Mouse (Mus musculus): Measurements from ENCODE around the gene Bcat1. TPM values are rescaled to one million over a fixed set of nuclear protein-coding genes. Genes with fewer than 3 reads are reported as not detected.

The Bcat1 gene
- polyA plus RNA-seq, 1 experiment from 2014 or later: 54.7 TPM

DNA sequence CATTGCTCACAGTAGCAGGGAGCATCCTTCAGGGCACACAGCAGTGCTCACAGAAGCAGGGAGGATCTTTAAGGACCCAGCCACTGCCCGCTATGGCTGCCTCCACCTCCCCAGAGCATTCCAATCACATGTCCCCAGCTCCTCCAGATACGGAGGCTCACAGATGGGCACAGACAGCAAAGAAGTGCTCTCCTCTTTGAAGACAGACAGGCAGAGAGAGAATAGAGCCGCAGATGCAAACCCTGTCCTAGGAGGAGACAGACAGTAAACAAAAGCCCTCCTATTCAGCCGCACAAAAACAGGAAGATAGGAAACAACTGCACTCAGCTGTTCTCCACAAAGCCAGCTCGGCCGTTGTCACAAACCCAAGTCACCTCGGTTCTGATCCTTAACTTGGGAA, 35.3 kb downstream of the Bcat1 start:
- WGBS: 72% methylated on average over 7 of the region's 7 CpGs
- H3K27ac ChIP-seq (replicated peaks; ENCODE audit: low read depth, low read length): no peak overlapping the region

DNA sequence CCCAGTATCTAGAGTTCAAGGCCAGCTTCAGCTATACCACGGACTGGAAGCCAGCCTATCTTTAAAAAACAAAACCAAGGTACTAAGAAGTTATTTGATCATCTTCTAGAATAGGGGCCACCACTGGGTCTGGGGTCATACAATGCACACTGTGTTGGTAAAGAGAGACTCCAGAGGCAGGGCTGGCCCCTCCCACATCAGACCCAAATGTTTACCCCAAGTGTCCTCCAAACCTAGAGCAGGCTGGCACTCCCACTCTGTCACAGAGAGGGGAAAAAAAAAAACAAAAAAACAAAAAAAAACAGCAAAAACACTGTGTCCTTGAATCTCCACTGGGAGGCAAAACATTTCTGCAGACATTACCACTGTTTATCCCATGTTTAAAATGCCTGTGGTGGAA, 38.4 kb downstream of the Bcat1 start:
- H3K9ac ChIP-seq (ENCODE audit: low read length): no peak overlapping the region
- no peaks in the 10 kb centered on the region for H3K36me3 ChIP-seq (ENCODE audit: control insufficient read depth, insufficient read depth, low read length)
- H3K4me2 ChIP-seq (ENCODE audit: low read depth, severe bottlenecking): no peak overlapping the region
- no peak overlapping the region for H3K27ac ChIP-seq (replicated peaks; ENCODE audit: low read depth, low read length)
- DNase-seq (ENCODE audit: low spot score) (no peak), ATAC-seq (ENCODE audit: insufficient number of reproducible peaks, low FRiP score, low TSS enrichment, low read depth) (no peak)
- H3K27me3 ChIP-seq (ENCODE audit: control insufficient read depth, insufficient read depth, low read length): no peaks in the 10 kb centered on the region
- H3K9me3 ChIP-seq (ENCODE audit: control insufficient read depth, low read length): no peaks in the 10 kb centered on the region
- H3K4me3 ChIP-seq (ENCODE audit: low read depth, low read length): no peak overlapping the region
- 86% methylated on average over 1 of the region's 1 CpGs for WGBS
- peaks cover 4% of the 10 kb centered on the region; the same call in 1 of the 2 replicates for H3K4me1 ChIP-seq (ENCODE audit: control insufficient read depth, insufficient read depth, low read length)

More for the DNA sequence above, 35.3 kb downstream of the Bcat1 start:
- Histone ChIP-seq H3K9me3 (ENCODE audit: control insufficient read depth, low read length) (no peaks in the 10 kb centered on the region), H3K4me2 (ENCODE audit: low read depth, severe bottlenecking) (no peak overlapping the region), H3K36me3 (ENCODE audit: control insufficient read depth, insufficient read depth, low read length) (no peaks in the 10 kb centered on the region), H3K4me3 (ENCODE audit: low read depth, low read length) (no peak overlapping the region), H3K27me3 (ENCODE audit: control insufficient read depth, insufficient read depth, low read length) (no peaks in the 10 kb centered on the region), H3K9ac (ENCODE audit: low read length) (no peak overlapping the region), H3K4me1 (ENCODE audit: control insufficient read depth, insufficient read depth, low read length) (peaks cover 5% of the 10 kb centered on the region; the same call in 1 of the 2 replicates)
- no peak for ATAC-seq (ENCODE audit: insufficient number of reproducible peaks, low FRiP score, low TSS enrichment, low read depth)
- no peak for DNase-seq (ENCODE audit: low spot score)

GRCm38 (mm10) chr6:145035412-145035811, 40.6 kb downstream of the Bcat1 start:
- H3K4me1 ChIP-seq (ENCODE audit: control insufficient read depth, insufficient read depth, low read length): no peaks in the 10 kb centered on the region
- no peaks in the 10 kb centered on the region for H3K9me3 ChIP-seq (ENCODE audit: control insufficient read depth, low read length)
- no peak overlapping the region for H3K27ac ChIP-seq (replicated peaks; ENCODE audit: low read depth, low read length)
- no peak overlapping the region for H3K4me3 ChIP-seq (ENCODE audit: low read depth, low read length)
- no peaks in the 10 kb centered on the region for H3K27me3 ChIP-seq (ENCODE audit: control insufficient read depth, insufficient read depth, low read length)
- no peak for ATAC-seq (ENCODE audit: insufficient number of reproducible peaks, low FRiP score, low TSS enrichment, low read depth)
- H3K9ac ChIP-seq (ENCODE audit: low read length): no peak overlapping the region
- no peak overlapping the region for H3K4me2 ChIP-seq (ENCODE audit: low read depth, severe bottlenecking)
- no peaks in the 10 kb centered on the region for H3K36me3 ChIP-seq (ENCODE audit: control insufficient read depth, insufficient read depth, low read length)
- 91% methylated on average over 9 of the region's 9 CpGs for WGBS
- no peak for DNase-seq (ENCODE audit: low spot score)

- H3K4me2 ChIP-seq (ENCODE audit: low read depth, severe bottlenecking): no peak overlapping the region
- 86% methylated on average over 9 of the region's 9 CpGs for WGBS
- H3K4me3 ChIP-seq (ENCODE audit: low read depth, low read length): no peak overlapping the region
- DNase-seq (ENCODE audit: low spot score): no peak
- no peaks in the 10 kb centered on the region for H3K9me3 ChIP-seq (ENCODE audit: control insufficient read depth, low read length)
- no peak overlapping the region for H3K9ac ChIP-seq (ENCODE audit: low read length)
- no peaks in the 10 kb centered on the region for H3K4me1 ChIP-seq (ENCODE audit: control insufficient read depth, insufficient read depth, low read length)
- H3K36me3 ChIP-seq (ENCODE audit: control insufficient read depth, insufficient read depth, low read length): no peaks in the 10 kb centered on the region
- no peak for ATAC-seq (ENCODE audit: insufficient number of reproducible peaks, low FRiP score, low TSS enrichment, low read depth)
- no peak overlapping the region for H3K27ac ChIP-seq (replicated peaks; ENCODE audit: low read depth, low read length)
- H3K27me3 ChIP-seq (ENCODE audit: control insufficient read depth, insufficient read depth, low read length): no peaks in the 10 kb centered on the region
Measured at GRCm38 (mm10) chr6:145030587-145030986, 45.4 kb downstream of the Bcat1 start.

DNA sequence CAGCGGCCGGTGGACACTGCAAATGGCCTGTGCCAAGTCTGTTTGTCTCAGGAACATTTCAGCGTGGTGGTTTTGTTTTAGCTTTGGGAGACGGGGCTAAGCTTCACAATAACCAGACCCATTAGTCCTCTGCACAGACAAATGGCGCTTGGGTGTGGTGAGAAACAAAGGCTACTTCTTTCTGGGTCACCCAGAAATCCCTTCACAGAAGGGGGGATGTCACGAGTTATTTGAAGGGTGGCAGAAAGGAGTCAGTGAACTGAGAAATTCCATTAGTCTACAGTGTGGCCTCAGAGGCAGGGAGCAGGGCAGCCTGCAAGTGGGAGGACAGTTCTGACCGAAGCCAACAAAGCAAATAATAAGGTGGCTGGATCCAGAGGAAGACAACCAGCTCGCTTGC, 52.0 kb downstream of the Bcat1 start:
- Histone ChIP-seq H3K9ac (ENCODE audit: low read length) (no peak overlapping the region), H3K27me3 (ENCODE audit: control insufficient read depth, insufficient read depth, low read length) (no peaks in the 10 kb centered on the region), H3K4me2 (ENCODE audit: low read depth, severe bottlenecking) (no peak overlapping the region), H3K36me3 (ENCODE audit: control insufficient read depth, insufficient read depth, low read length) (no peaks in the 10 kb centered on the region), H3K4me3 (ENCODE audit: low read depth, low read length) (no peak overlapping the region), H3K9me3 (ENCODE audit: control insufficient read depth, low read length) (no peaks in the 10 kb centered on the region), H3K4me1 (ENCODE audit: control insufficient read depth, insufficient read depth, low read length) (no peaks in the 10 kb centered on the region), H3K27ac (replicated peaks; ENCODE audit: low read depth, low read length) (no peak overlapping the region)
- DNase-seq (ENCODE audit: low spot score): no peak
- ATAC-seq (ENCODE audit: insufficient number of reproducible peaks, low FRiP score, low TSS enrichment, low read depth): no peak
- 91% methylated on average over 8 of the region's 8 CpGs for WGBS

GRCm38 (mm10) chr6:145022966-145023725, 52.8 kb downstream of the Bcat1 start:
- Histone ChIP-seq H3K4me2 (ENCODE audit: low read depth, severe bottlenecking) (no peak overlapping the region), H3K4me1 (ENCODE audit: control insufficient read depth, insufficient read depth, low read length) (no peaks in the 10 kb centered on the region), H3K27me3 (ENCODE audit: control insufficient read depth, insufficient read depth, low read length) (no peaks in the 10 kb centered on the region), H3K27ac (replicated peaks; ENCODE audit: low read depth, low read length) (no peak overlapping the region), H3K9me3 (ENCODE audit: control insufficient read depth, low read length) (no peaks in the 10 kb centered on the region), H3K36me3 (ENCODE audit: control insufficient read depth, insufficient read depth, low read length) (no peaks in the 10 kb centered on the region), H3K4me3 (ENCODE audit: low read depth, low read length) (no peak overlapping the region), H3K9ac (ENCODE audit: low read length) (no peak overlapping the region)
- 82% methylated on average over 14 of the region's 14 CpGs for WGBS
- peak; percentile 67 for DNase-seq (ENCODE audit: low spot score)
- no peak for ATAC-seq (ENCODE audit: insufficient number of reproducible peaks, low FRiP score, low TSS enrichment, low read depth)

DNA sequence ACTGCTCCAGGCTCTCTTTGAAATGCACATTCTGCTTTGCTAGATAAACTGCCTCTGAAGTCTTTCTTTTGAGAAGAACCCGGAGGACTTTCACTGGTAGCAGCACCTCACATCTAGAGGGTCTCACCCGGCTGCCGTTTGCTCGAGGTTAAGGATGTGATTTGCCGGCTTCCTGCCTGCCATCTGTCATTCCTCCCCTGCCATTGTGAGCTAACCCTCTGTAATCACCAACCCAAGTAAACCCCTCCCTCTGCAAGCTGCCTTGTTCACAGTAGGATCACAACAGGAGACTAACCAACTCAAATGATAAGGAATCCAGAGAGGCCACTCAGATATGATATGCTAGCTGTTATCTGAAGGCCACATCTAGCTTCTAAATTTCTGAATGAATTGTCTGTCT, 53.6 kb downstream of the Bcat1 start:
- WGBS: 60% methylated on average over 5 of the region's 5 CpGs
- DNase-seq (ENCODE audit: low spot score): no peak
- no peaks in the 10 kb centered on the region for H3K4me1 ChIP-seq (ENCODE audit: control insufficient read depth, insufficient read depth, low read length)
- no peak overlapping the region for H3K4me2 ChIP-seq (ENCODE audit: low read depth, severe bottlenecking)
- H3K9ac ChIP-seq (ENCODE audit: low read length): no peak overlapping the region
- no peak overlapping the region for H3K27ac ChIP-seq (replicated peaks; ENCODE audit: low read depth, low read length)
- ATAC-seq (ENCODE audit: insufficient number of reproducible peaks, low FRiP score, low TSS enrichment, low read depth): no peak
- no peaks in the 10 kb centered on the region for H3K27me3 ChIP-seq (ENCODE audit: control insufficient read depth, insufficient read depth, low read length)
- no peaks in the 10 kb centered on the region for H3K36me3 ChIP-seq (ENCODE audit: control insufficient read depth, insufficient read depth, low read length)
- no peaks in the 10 kb centered on the region for H3K9me3 ChIP-seq (ENCODE audit: control insufficient read depth, low read length)
- H3K4me3 ChIP-seq (ENCODE audit: low read depth, low read length): no peak overlapping the region

GRCm38 (mm10) chr6:145020553-145020952, 55.4 kb downstream of the Bcat1 start:
- H3K9me3 ChIP-seq (ENCODE audit: control insufficient read depth, low read length): no peaks in the 10 kb centered on the region
- no peak overlapping the region for H3K9ac ChIP-seq (ENCODE audit: low read length)
- no peaks in the 10 kb centered on the region for H3K4me1 ChIP-seq (ENCODE audit: control insufficient read depth, insufficient read depth, low read length)
- DNase-seq (ENCODE audit: low spot score): no peak
- no peaks in the 10 kb centered on the region for H3K27me3 ChIP-seq (ENCODE audit: control insufficient read depth, insufficient read depth, low read length)
- no peak overlapping the region for H3K4me2 ChIP-seq (ENCODE audit: low read depth, severe bottlenecking)
- H3K4me3 ChIP-seq (ENCODE audit: low read depth, low read length): no peak overlapping the region
- H3K27ac ChIP-seq (replicated peaks; ENCODE audit: low read depth, low read length): no peak overlapping the region
- 61% methylated on average over 4 of the region's 4 CpGs for WGBS
- peak; percentile 44; the same call in 1 of the 2 replicates for ATAC-seq (ENCODE audit: insufficient number of reproducible peaks, low FRiP score, low TSS enrichment, low read depth)
- H3K36me3 ChIP-seq (ENCODE audit: control insufficient read depth, insufficient read depth, low read length): no peaks in the 10 kb centered on the region

GRCm38 (mm10) chr6:145018295-145018694, 57.7 kb downstream of the Bcat1 start:
- H3K9me3 ChIP-seq (ENCODE audit: control insufficient read depth, low read length): no peaks in the 10 kb centered on the region
- H3K4me1 ChIP-seq (ENCODE audit: control insufficient read depth, insufficient read depth, low read length): no peaks in the 10 kb centered on the region
- no peak for DNase-seq (ENCODE audit: low spot score)
- H3K27me3 ChIP-seq (ENCODE audit: control insufficient read depth, insufficient read depth, low read length): no peaks in the 10 kb centered on the region
- H3K36me3 ChIP-seq (ENCODE audit: control insufficient read depth, insufficient read depth, low read length): no peaks in the 10 kb centered on the region
- no peak overlapping the region for H3K4me2 ChIP-seq (ENCODE audit: low read depth, severe bottlenecking)
- WGBS: 95% methylated on average over 5 of the region's 5 CpGs
- H3K27ac ChIP-seq (replicated peaks; ENCODE audit: low read depth, low read length): no peak overlapping the region
- H3K9ac ChIP-seq (ENCODE audit: low read length): no peak overlapping the region
- H3K4me3 ChIP-seq (ENCODE audit: low read depth, low read length): no peak overlapping the region
- ATAC-seq (ENCODE audit: insufficient number of reproducible peaks, low FRiP score, low TSS enrichment, low read depth): no peak
